Mouse (Mus musculus) small intestine, adult 2 months (tissue): ENCODE results near the gene Krt83. TPM values are rescaled to one million over a fixed set of nuclear protein-coding genes. Genes with fewer than 3 reads are reported as not detected.
A peak's percentile ranks its signal among the peaks of the same experiment; 100 is the strongest.
"Not testable (repeated sequence)": the region's sequence is repeated elsewhere in the genome, so short reads cannot be mapped to it uniquely, and the experiment has no call there.

Experiments used
- H3K27ac ChIP-seq: fragments of 200-500 bp; 2 replicates; pipeline ENCODE4 v1.5.1; 2012; ENCODE audit warnings: low read depth, low read length, control low read depth, inconsistent platforms; ENCODE audit not compliant: insufficient read depth
- H3K27me3 ChIP-seq: fragments of 200-500 bp; 2 replicates; pipeline ENCODE4 v1.6.1; 2012; ENCODE audit warnings: mild to moderate bottlenecking, moderate library complexity, low read length, inconsistent platforms; ENCODE audit not compliant: control insufficient read depth, insufficient read depth
- H3K36me3 ChIP-seq: fragments of 200-500 bp; 2 replicates; pipeline ENCODE4 v1.6.1; 2012; ENCODE audit warnings: mild to moderate bottlenecking, low read length, control low read depth, inconsistent platforms; ENCODE audit not compliant: control insufficient read depth, insufficient read depth
- H3K4me1 ChIP-seq: fragments of 200-500 bp; 2 replicates; pipeline ENCODE4 v1.6.1; 2012; ENCODE audit warnings: low read length, inconsistent platforms, mixed read lengths; ENCODE audit not compliant: control insufficient read depth, insufficient read depth, insufficient read length
- H3K4me3 ChIP-seq: fragments of 200-500 bp; 2 replicates; pipeline ENCODE4 v1.5.1; 2012; ENCODE audit warnings: low read depth, mild to moderate bottlenecking, control low read depth, inconsistent platforms, low read length, moderate library complexity
- CTCF ChIP-seq: fragments of 200-500 bp; IDR thresholded peaks from 2 replicates; pipeline ENCODE4 v1.5.1; 2012; ENCODE audit warnings: low read depth, mild to moderate bottlenecking, control low read depth, inconsistent platforms, low read length, moderate library complexity, mixed read lengths; ENCODE audit not compliant: insufficient replicate concordance, insufficient read length; ENCODE audit errors: extremely low read depth
- POLR2A ChIP-seq: fragments of 200-500 bp; IDR thresholded peaks from 2 replicates; pipeline ENCODE4 v1.6.1; 2012; ENCODE audit warnings: low read depth, mild to moderate bottlenecking, control low read depth, inconsistent platforms, low read length, moderate library complexity
- WGBS: fragments of 180-500 bp; shearing (Covaris S2); methylation state at CpG from one replicate; pipeline ENCODE4 v1.1.7; 2018; 5-methylcytosine and 5-hydroxymethylcytosine counted together
- polyA plus RNA-seq: library from polyadenylated mRNA; depleted of rRNA; stranded (reverse); fragments of >200 nt; gene quantifications from 2 replicates; pipeline ENCODE4 v1.2.3, GENCODE M21; 2012; rRNA removed

Krt83 gene
- 0.08 and 0.48 TPM in 2 replicates for polyA plus RNA-seq

GRCm38 (mm10) chr15:101491431-101491830, at the start of gene Krt83:
Gene Krt83, minus strand, starts transcription at chr15:101491512.
- Histone ChIP-seq H3K4me3 (no peak within 1 kb of the TSS), H3K27me3 (no peaks in the 10 kb centered on the region), H3K36me3 (no peaks in the 10 kb centered on the region), H3K27ac (no peak within 1 kb of the TSS), H3K4me1 (no peaks in the 10 kb centered on the region)
- TF ChIP-seq POLR2A = no peak
- no peak for TF ChIP-seq CTCF
- WGBS = 45% methylated on average over 6 of the region's 6 CpGs

GRCm38 (mm10) chr15:101538580-101538900, 47.2 kb upstream of the Krt83 start:
- TF ChIP-seq POLR2A = no peak
- no peak for TF ChIP-seq CTCF
- Histone ChIP-seq H3K27me3 (no peaks in the 10 kb centered on the region), H3K4me1 (peaks cover 20% of the 10 kb centered on the region), H3K36me3 (no peaks in the 10 kb centered on the region), H3K4me3 (no peak overlapping the region), H3K27ac (no peak overlapping the region)
- 21% methylated on average over 4 of the region's 4 CpGs for WGBS

DNA sequence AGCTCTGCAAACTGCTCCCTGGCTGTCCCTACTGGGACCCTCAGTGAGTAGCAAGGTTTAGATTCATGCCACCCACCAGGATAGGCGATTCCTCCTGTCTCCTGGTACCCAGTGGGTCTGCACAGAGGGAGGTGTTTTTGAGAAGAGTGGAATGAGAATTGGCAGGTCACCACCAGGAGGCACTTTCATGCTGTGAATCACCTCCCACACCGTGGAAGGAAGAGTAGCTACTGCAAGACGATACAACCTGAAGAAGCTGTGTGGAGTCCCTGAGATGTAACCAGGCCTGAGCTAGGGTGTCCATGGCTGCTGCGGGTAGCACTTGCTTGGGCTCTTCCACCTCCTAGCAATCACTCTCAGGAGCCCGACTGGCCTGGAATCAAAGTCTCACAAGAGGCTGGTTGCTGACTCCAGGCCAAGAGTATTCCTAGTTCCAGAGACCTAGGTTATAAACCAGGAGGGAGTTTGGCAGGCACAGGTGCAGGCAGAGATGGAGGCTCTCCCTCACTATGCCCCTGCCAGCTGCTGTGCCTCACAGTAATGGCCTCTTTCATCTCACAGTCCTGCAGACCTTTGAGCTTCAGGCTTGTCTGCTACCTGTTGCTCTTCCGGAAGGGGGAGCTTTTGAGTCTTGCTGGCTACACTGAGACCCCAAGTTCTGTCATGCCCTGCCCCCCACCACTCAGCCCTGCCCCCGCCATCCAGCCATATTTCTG, 46.7 kb upstream of the Krt83 start:
- 20% methylated on average over 7 of the region's 7 CpGs for WGBS
- TF ChIP-seq POLR2A (no peak), CTCF (peak; percentile 25; the same call in 1 of the 2 replicates)
- H3K27ac ChIP-seq = no peak overlapping the region
- no peak overlapping the region for H3K4me3 ChIP-seq
- H3K4me1 ChIP-seq = peaks cover 20% of the 10 kb centered on the region
- H3K36me3 ChIP-seq = no peaks in the 10 kb centered on the region
- no peaks in the 10 kb centered on the region for H3K27me3 ChIP-seq

- 61% methylated on average over 9 of the region's 9 CpGs for WGBS
- Histone ChIP-seq H3K27ac (no peak overlapping the region), H3K36me3 (no peaks in the 10 kb centered on the region), H3K27me3 (no peaks in the 10 kb centered on the region), H3K4me3 (no peak overlapping the region), H3K4me1 (peaks cover 20% of the 10 kb centered on the region)
- no peak for TF ChIP-seq CTCF
- no peak for TF ChIP-seq POLR2A
Observed at GRCm38 (mm10) chr15:101536054-101536850, 44.9 kb upstream of the Krt83 start.

DNA sequence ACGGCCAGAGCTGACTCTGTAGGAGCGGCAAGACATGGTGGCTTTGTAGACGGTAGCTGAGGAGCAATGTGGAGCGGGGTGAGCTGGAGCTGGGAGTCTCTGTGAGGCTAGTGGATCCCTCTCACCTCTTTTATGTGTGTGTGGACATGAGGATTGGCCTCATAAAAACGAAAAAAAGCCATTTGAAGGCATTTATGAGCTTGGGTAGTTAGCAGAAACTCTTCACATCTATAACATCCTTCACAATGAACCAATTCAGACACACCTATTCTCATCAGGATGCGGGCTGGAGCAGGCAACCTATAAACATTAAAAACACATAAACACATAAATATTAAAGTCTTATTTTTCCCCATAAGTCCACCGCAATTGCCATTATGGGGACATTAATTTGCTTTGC, 41.4 kb upstream of the Krt83 start, which contains the start of gene Krt84:
Krt84 (minus strand) TSS at position 101 of the 400 bp plus-strand sequence.
- TF ChIP-seq POLR2A (no peak), CTCF (no peak)

DNA sequence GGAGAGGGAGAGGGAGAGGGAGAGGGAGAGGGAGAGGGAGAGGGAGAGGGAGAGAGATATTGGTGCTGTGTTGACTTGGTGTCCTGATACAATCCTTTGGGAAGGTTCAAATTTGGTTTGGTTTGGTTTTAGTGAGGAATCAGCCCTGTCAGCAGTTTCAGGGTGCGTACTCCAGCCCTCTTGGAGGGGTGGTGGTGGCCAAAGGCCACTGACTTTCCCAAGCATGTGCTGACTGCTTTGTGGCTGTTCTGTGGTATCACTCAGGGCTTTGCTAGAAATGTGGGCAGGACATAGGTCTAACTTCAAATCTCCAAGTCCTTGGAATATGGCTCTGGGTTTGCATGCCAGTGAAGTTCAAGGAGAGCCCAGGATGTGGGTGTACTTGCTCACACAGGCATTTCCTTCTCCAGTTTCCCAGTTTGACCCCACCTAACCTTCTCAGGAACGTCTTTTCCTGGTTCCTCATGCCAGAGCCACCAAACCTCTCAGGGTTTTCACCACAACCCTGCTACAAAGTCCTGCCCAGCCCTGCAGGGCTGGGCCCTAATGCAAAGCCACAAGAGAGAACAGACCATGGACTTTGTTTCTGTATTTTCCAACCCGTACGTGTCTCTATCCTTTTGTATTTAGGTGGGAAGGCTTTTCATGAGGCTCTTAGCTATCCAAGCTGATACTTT, 31.4 kb upstream of the Krt83 start:
- WGBS = 22% methylated on average over 4 of the region's 4 CpGs
- Histone ChIP-seq H3K27me3 (0 out of 2 replicates have a peak, but pooled peaks cover 2% of the 10 kb centered on the region), H3K36me3 (no peaks in the 10 kb centered on the region), H3K4me1 (peaks cover 15% of the 10 kb centered on the region; the same call in 1 of the 2 replicates), H3K4me3 (no peak overlapping the region), H3K27ac (peak overlapping the region; percentile 95)
- TF ChIP-seq CTCF (no peak), POLR2A (no peak)

More for the DNA sequence above, 41.4 kb upstream of the Krt83 start, which contains the start of gene Krt84:
- 79% methylated on average over 7 of the region's 7 CpGs for WGBS
- H3K4me3 ChIP-seq = no peak within 1 kb of the TSS
- H3K4me1 ChIP-seq = peaks cover 13% of the 10 kb centered on the region
- no peak within 1 kb of the TSS for H3K27ac ChIP-seq
- H3K27me3 ChIP-seq = no peaks in the 10 kb centered on the region
- no peaks in the 10 kb centered on the region for H3K36me3 ChIP-seq

GRCm38 (mm10) chr15:101519792-101520191, 28.5 kb upstream of the Krt83 start:
- Histone ChIP-seq H3K36me3 (no peaks in the 10 kb centered on the region), H3K4me3 (no peak overlapping the region), H3K27ac (no peak overlapping the region), H3K4me1 (peaks cover 15% of the 10 kb centered on the region; the same call in 1 of the 2 replicates), H3K27me3 (0 out of 2 replicates have a peak, but pooled peaks cover 2% of the 10 kb centered on the region)
- TF ChIP-seq POLR2A (no peak), CTCF (peak; percentile 86; the same call in 1 of the 2 replicates)
- WGBS = 17% methylated on average over 2 of the region's 2 CpGs

GRCm38 (mm10) chr15:101517161-101517560, 25.8 kb upstream of the Krt83 start, which contains the start of gene Gm49425:
Gene Gm49425, minus strand, starts transcription at chr15:101517261.
- WGBS = 66% methylated on average over 2 of the region's 2 CpGs
- H3K27me3 ChIP-seq, H3K27ac ChIP-seq, H3K36me3 ChIP-seq, H3K4me3 ChIP-seq, H3K4me1 ChIP-seq: not testable (repeated sequence)
